Mouse (Mus musculus): Measurements from ENCODE around the gene Cd2. TPM values are rescaled to one million over a fixed set of nuclear protein-coding genes. Genes with fewer than 3 reads are reported as not detected.

Gene Cd2
- polyA plus RNA-seq, 1 experiment from 2014 or later: 0.42 TPM

DNA sequence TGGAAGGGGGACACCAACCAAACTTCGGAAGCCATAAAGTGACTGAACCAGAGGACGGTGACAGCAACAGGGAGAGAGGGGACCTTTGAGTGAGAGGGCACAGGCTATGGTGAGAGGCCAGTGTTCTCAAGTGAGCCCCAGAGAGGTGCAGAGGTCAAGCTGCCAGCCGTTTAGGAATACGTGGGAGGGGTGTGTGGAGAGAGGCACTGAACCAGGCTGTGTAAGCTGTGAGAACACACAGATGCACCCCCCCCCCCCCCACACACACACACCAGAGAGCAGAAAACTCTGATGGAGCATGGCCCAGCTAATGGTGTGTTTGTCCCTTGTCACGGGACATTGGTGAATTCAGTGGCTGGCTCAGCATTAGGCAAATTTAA lies 58.2 kb downstream of the Cd2 start:
- 42% methylated on average over 5 of the region's 5 CpGs for WGBS
- no peak for ATAC-seq (ENCODE audit: insufficient read depth)
- Histone ChIP-seq H3K9me3 (ENCODE audit: low read depth, low read length) (no peaks in the 10 kb centered on the region), H3K9ac (no peak overlapping the region), H3K4me1 (ENCODE audit: insufficient read depth) (no peaks in the 10 kb centered on the region), H3K36me3 (ENCODE audit: insufficient read depth) (no peaks in the 10 kb centered on the region), H3K4me2 (no peak overlapping the region), H3K4me3 (ENCODE audit: low read depth, low read length) (no peak overlapping the region), H3K27ac (ENCODE audit: low read depth) (no peak overlapping the region), H3K27me3 (ENCODE audit: insufficient read depth, low read length) (no peaks in the 10 kb centered on the region)
- TF ChIP-seq CTCF (IDR thresholded peaks at IDR 0.05; ENCODE audit: low read depth): no peak
- no peak for DNase-seq

DNA sequence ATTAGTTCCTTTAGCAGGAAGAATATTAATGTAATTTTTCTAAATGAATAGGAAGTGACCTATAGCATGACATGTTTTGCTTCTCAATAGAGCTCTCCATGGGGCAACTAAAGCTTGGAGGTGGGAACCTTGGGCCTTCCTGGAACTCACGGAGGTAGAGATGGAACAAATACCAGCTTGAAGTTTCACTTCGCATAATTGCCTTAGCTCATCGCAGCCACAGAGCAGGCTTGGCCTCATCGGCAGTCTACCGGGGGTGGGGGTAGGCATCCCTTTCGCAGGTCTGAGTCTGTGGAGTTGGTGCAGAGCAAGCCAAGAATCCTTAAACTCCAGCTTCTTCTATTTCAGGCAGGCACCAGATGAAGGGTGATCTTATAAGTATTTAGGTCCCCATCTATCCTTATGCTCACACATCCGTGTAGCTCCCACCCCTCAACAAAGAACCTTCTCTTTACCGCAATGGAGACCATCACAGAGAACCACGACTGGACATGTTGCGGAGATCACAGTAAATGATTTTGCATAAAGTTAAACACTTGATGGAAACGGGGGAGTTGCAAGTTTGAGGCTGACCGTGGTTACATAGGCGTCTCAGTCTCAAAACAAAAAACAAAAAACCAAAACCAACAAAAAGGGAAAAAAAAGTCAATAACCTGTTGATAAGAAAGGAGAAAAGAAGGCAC lies 58.7 kb downstream of the Cd2 start:
- WGBS: 81% methylated on average over 13 of the region's 13 CpGs
- TF ChIP-seq CTCF (IDR thresholded peaks at IDR 0.05; ENCODE audit: low read depth): no peak
- ATAC-seq (ENCODE audit: insufficient read depth): no peak

DNA sequence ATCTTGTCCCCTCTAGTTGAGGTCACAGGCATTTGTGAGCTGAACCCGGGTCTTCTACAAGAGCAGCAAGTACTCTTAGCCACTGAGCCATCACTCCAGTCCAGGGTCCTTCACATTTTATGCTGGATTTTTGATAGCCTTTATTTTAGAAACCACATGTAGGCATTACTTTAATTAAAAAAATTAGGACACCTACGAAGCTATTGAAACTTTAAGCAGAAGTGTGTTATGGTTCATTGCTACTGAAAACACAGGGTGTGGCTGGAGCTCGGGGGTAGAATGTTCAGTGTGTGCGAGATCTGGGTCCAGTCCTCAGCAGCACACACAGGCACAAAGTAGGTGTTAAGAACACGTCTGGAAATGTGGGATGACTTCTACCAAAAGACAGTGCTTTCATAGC lies 59.7 kb downstream of the Cd2 start:
- 75% methylated on average over 5 of the region's 5 CpGs for WGBS
- H3K9ac ChIP-seq: no peak overlapping the region
- no peaks in the 10 kb centered on the region for H3K9me3 ChIP-seq (ENCODE audit: low read depth, low read length)
- DNase-seq (no peak), ATAC-seq (ENCODE audit: insufficient read depth) (no peak)
- H3K4me1 ChIP-seq (ENCODE audit: insufficient read depth): no peaks in the 10 kb centered on the region
- no peaks in the 10 kb centered on the region for H3K36me3 ChIP-seq (ENCODE audit: insufficient read depth)
- no peak for TF ChIP-seq CTCF (IDR thresholded peaks at IDR 0.05; ENCODE audit: low read depth)
- H3K4me2 ChIP-seq: no peak overlapping the region
- H3K27ac ChIP-seq (ENCODE audit: low read depth): no peak overlapping the region
- H3K4me3 ChIP-seq (ENCODE audit: low read depth, low read length): no peak overlapping the region
- no peaks in the 10 kb centered on the region for H3K27me3 ChIP-seq (ENCODE audit: insufficient read depth, low read length)

More for the DNA sequence above, 58.7 kb downstream of the Cd2 start:
- DNase-seq: no peak
- Histone ChIP-seq H3K4me1 (ENCODE audit: insufficient read depth) (no peaks in the 10 kb centered on the region), H3K4me2 (no peak overlapping the region), H3K27me3 (ENCODE audit: insufficient read depth, low read length) (no peaks in the 10 kb centered on the region), H3K36me3 (ENCODE audit: insufficient read depth) (no peaks in the 10 kb centered on the region), H3K4me3 (ENCODE audit: low read depth, low read length) (no peak overlapping the region), H3K27ac (ENCODE audit: low read depth) (no peak overlapping the region), H3K9me3 (ENCODE audit: low read depth, low read length) (no peaks in the 10 kb centered on the region), H3K9ac (no peak overlapping the region)

Other genes starting within 250 kb of the Cd2 start
- gene Ptgfrn, start 177.7 kb downstream of the Cd2 start, polyA plus RNA-seq (2014; fragmentation: Nextera tagmentation; extraction: Ambion mirVana): 7.5 and 7.9 TPM in 2 replicates
- 23.4 and 24.1 TPM in 2 replicates for gene Igsf3, start 89.1 kb upstream of the Cd2 start, polyA plus RNA-seq (2014; fragmentation: Nextera tagmentation; extraction: Ambion mirVana)